Mouse (Mus musculus): ENCODE measurements around the gene Moap1. TPM values are rescaled to one million over a fixed set of nuclear protein-coding genes. Genes with fewer than 3 reads are reported as not detected.

The Moap1 gene
- polyA plus RNA-seq, 1 experiment from 2014 or later, result 8.4 TPM

- 0 out of 2 replicates have a peak, but pooled peaks cover 2% of the 10 kb centered on the region for H3K36me3 ChIP-seq
- no peak overlapping the region for H3K4me2 ChIP-seq
- H3K9ac ChIP-seq, result no peak overlapping the region
- H3K27ac ChIP-seq, result no peak overlapping the region
- H3K4me1 ChIP-seq (replicated peaks), result peaks cover 25% of the 10 kb centered on the region
- DNase-seq (no peak), ATAC-seq (ENCODE audit: low read depth) (no peak)
- H3K27me3 ChIP-seq, result no peaks in the 10 kb centered on the region
- WGBS (ENCODE audit: insufficient replicate concordance), result 60% methylated on average over 3 of the region's 3 CpGs
- H3K9me3 ChIP-seq (replicated peaks), result no peaks in the 10 kb centered on the region
- H3K4me3 ChIP-seq (replicated peaks), result no peak overlapping the region
These were observed 3.2 kb downstream of the Moap1 start for GRCm38 (mm10) chr12:102740285-102740684.

DNA sequence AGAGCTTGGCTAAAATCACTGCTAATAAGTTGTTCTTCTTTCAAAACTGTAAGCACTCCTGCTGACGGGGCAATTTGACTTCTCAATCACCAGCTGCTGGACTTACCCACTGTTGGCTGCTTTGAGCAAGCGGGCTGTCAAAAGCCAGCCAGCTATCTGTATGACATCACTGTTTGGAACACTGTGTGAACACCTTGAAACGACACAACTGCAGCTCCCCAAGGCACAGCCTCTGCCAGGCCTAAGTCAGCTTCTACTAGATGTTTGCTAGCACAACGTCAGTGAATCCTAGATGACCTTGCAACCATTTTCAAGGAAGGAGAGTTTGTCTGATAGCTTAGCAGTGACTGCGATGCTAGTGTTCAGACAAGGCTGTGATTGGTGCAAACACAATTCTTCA lies 4.4 kb downstream of the Moap1 start:
- Histone ChIP-seq H3K9me3 (replicated peaks) (no peaks in the 10 kb centered on the region), H3K27me3 (no peaks in the 10 kb centered on the region), H3K4me2 (no peak overlapping the region), H3K36me3 (0 out of 2 replicates have a peak, but pooled peaks cover 2% of the 10 kb centered on the region), H3K9ac (no peak overlapping the region), H3K4me3 (replicated peaks) (no peak overlapping the region), H3K4me1 (replicated peaks) (peaks cover 15% of the 10 kb centered on the region), H3K27ac (no peak overlapping the region)
- 78% methylated on average over 5 of the region's 5 CpGs for WGBS (ENCODE audit: insufficient replicate concordance)
- no peak for DNase-seq
- no peak for ATAC-seq (ENCODE audit: low read depth)

DNA sequence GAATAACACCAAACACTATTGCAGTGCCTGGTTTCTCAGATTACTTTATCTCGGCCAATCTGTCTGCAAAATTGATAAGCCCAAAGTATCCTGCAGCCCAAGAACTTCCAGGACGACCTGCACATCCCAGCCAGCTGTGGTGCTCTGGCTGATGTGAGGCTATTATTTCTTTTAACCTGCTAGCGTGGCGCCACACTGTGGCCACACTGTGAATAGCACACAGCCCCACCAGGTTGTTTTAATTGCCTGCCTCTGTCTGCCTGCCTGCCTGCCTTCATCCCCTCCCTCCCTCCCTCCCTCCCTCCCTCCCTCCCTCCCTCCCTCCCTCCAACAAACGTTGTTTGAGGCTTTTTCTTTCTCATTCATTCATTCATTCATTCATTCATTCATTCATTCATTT lies 10.1 kb downstream of the Moap1 start:
- WGBS (ENCODE audit: insufficient replicate concordance), result 2% methylated on average over 5 of the region's 5 CpGs
- H3K4me2 ChIP-seq, result no peak overlapping the region
- H3K4me3 ChIP-seq (replicated peaks), result no peak overlapping the region
- no peaks in the 10 kb centered on the region for H3K9me3 ChIP-seq (replicated peaks)
- no peak for ATAC-seq (ENCODE audit: low read depth)
- no peaks in the 10 kb centered on the region for H3K36me3 ChIP-seq
- H3K27me3 ChIP-seq, result no peaks in the 10 kb centered on the region
- DNase-seq, result peak; percentile 48
- no peak overlapping the region for H3K27ac ChIP-seq
- H3K9ac ChIP-seq, result no peak overlapping the region
- peaks cover 34% of the 10 kb centered on the region for H3K4me1 ChIP-seq (replicated peaks)

DNA sequence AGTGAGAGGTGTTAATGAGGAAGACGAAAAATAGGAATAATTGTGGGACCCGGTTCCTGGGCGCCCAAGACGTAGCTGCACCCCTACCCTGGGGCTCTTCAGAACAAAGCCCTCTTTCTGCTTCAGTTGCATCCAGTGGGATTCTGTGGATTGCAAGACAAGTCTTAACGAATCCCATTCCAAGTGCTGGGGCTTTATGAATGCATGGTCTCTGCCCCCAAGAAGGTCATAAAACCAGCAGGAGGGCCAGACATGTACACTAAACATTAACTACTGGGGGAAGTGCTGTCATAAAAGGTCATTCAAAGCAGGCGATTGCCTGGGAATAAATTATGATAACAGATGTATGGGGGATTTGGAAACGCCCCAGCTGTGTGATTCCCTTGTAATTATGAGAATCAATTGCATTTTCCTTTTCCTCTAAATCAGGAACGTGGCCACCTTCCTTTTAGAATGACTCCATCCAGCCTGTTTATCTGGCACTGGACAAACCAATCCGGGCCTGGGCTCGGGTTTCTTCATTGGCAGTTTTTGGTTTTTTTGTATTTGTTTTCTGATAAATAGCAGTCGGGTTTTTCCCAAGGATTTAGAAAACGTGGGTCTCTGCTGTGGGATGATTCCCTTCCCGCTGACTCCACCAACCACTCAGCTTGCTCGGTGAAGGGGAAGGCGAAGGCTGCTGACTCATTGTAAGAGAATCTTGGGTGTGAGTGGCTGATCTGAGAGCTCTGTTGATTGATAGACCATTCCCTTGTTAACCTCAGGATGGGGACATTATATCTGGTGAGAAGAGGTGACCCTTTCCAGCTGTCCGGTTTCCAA lies 12.5 kb downstream of the Moap1 start:
- 47% methylated on average over 16 of the region's 16 CpGs for WGBS (ENCODE audit: insufficient replicate concordance)

DNA sequence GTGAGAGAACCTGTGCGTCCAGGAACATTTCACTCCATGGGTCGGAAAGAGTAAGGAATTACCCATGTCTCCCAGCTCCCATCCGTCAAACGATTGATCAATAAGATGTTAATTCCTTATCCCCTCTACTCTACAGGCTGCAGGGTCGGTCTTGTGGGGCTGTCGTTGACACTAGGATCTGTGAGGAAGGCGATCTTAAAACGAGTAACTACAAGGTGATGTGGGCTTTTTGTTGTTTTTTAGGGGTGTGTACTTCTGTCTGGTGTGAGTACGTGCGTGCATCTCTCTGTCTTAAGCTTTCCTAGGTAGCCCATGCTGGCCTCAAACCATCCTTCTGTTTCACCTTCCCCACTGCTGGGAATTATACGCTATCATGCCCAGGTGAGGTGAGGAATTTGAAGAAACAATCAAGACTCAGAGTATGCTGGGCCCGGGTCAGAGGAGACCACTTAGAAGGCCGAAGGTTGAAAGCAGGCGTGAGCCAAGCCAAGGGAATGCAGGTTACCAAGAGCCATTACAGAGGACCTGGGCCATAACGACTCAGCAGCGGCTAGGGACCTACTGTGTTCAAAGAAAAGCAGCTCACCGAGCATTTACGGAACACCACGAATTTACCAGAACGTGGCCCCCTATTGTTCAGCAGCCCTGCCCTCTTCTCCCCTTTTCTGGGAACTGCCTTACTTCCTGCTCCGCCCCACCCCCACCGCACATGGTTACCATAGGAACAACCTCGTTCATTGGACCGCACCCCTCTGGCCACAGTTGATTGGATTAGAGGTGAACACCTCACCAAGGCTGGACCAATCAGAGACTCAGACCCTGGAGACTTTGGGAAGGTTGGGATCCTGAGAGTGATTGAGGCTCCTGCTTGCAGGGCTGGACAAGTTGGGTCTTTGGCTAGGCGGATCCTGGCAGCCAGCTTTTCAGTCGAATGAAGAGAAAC lies 13.3 kb downstream of the Moap1 start:
- 40% methylated on average over 26 of the region's 26 CpGs for WGBS (ENCODE audit: insufficient replicate concordance)
- peak overlapping the region; percentile 26 for H3K4me3 ChIP-seq (replicated peaks)

More for the DNA sequence above, 12.5 kb downstream of the Moap1 start:
- H3K4me3 ChIP-seq (replicated peaks), result 0 out of 2 replicates have a peak overlapping the region, but pooled peaks have one; percentile 26
- H3K4me1 ChIP-seq (replicated peaks), result peaks cover 36% of the 10 kb centered on the region
- DNase-seq (no peak), ATAC-seq (ENCODE audit: low read depth) (peak; percentile 5; the same call in 1 of the 2 replicates)
- H3K27ac ChIP-seq, result no peak overlapping the region
- H3K4me2 ChIP-seq, result peak overlapping the region; percentile 60
- no peaks in the 10 kb centered on the region for H3K9me3 ChIP-seq (replicated peaks)
- no peaks in the 10 kb centered on the region for H3K27me3 ChIP-seq
- H3K9ac ChIP-seq, result no peak overlapping the region
- H3K36me3 ChIP-seq, result no peaks in the 10 kb centered on the region

DNA sequence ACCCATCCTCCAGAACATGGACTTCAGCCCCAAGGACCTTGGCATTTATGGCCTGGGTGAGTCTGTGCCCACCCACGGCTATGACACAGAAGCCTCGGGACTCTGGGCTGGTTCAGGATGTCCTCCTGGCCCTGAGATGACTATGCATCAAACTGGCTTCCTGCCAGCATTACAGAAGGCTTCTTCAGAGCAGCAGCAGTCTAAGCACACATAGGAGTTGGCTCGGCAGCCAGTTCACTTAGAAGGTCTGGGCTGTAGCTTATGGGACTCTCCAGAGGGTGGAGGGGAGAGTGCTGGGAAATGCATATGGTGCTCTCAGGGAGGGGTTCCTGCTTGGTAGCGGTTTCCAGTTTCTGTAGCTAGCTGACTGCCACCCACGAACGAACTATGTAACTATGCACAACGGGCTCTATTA lies 17.7 kb downstream of the Moap1 start:
- Histone ChIP-seq H3K4me2 (no peak overlapping the region), H3K4me3 (replicated peaks) (no peak overlapping the region), H3K27me3 (no peaks in the 10 kb centered on the region), H3K9ac (no peak overlapping the region), H3K4me1 (replicated peaks) (peaks cover 26% of the 10 kb centered on the region), H3K9me3 (replicated peaks) (no peaks in the 10 kb centered on the region), H3K36me3 (no peaks in the 10 kb centered on the region), H3K27ac (no peak overlapping the region)
- no peak for ATAC-seq (ENCODE audit: low read depth)
- no peak for DNase-seq
- 57% methylated on average over 7 of the region's 7 CpGs for WGBS (ENCODE audit: insufficient replicate concordance)

More for the DNA sequence above, 13.3 kb downstream of the Moap1 start:
- peak; percentile 90 for ATAC-seq (ENCODE audit: low read depth)
- Histone ChIP-seq H3K27ac (no peak overlapping the region), H3K4me2 (peak overlapping the region; percentile 60), H3K4me1 (replicated peaks) (peaks cover 45% of the 10 kb centered on the region), H3K9ac (no peak overlapping the region), H3K27me3 (no peaks in the 10 kb centered on the region), H3K9me3 (replicated peaks) (no peaks in the 10 kb centered on the region), H3K36me3 (no peaks in the 10 kb centered on the region)
- peak; percentile 63 for DNase-seq

GRCm38 (mm10) chr12:102725146-102725545 lies 18.3 kb downstream of the Moap1 start:
- DNase-seq (no peak), ATAC-seq (ENCODE audit: low read depth) (no peak)
- 78% methylated on average over 6 of the region's 6 CpGs for WGBS (ENCODE audit: insufficient replicate concordance)
- no peak overlapping the region for H3K27ac ChIP-seq
- H3K4me3 ChIP-seq (replicated peaks), result no peak overlapping the region
- H3K4me2 ChIP-seq, result no peak overlapping the region
- H3K4me1 ChIP-seq (replicated peaks), result peaks cover 20% of the 10 kb centered on the region
- no peak overlapping the region for H3K9ac ChIP-seq
- H3K9me3 ChIP-seq (replicated peaks), result no peaks in the 10 kb centered on the region
- no peaks in the 10 kb centered on the region for H3K27me3 ChIP-seq
- H3K36me3 ChIP-seq, result no peaks in the 10 kb centered on the region

DNA sequence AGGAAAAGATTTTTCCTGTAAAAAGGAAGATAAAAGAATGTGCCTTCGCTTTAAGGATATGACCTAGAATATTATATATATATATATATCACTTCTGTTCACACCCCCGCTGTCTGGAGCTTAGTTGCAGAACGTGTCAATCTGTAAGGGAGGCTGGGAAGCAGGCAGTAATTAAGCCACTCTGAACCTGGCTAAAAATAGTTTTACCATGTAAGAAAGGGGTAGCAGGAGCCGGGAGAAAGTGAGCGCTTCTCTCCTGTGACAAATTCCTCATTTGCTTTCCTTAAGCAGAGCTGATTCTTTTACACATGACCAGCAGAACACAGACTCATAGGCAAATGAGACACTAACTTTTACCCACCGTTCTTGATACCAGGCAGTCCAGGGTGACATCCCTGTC lies 19.6 kb downstream of the Moap1 start:
- no peaks in the 10 kb centered on the region for H3K36me3 ChIP-seq
- H3K9me3 ChIP-seq (replicated peaks), result no peaks in the 10 kb centered on the region
- H3K9ac ChIP-seq, result no peak overlapping the region
- H3K27ac ChIP-seq, result no peak overlapping the region
- ATAC-seq (ENCODE audit: low read depth), result no peak
- WGBS (ENCODE audit: insufficient replicate concordance), result 51% methylated on average over 6 of the region's 6 CpGs
- peaks cover 13% of the 10 kb centered on the region for H3K4me1 ChIP-seq (replicated peaks)
- no peak overlapping the region for H3K4me3 ChIP-seq (replicated peaks)
- DNase-seq, result no peak
- H3K27me3 ChIP-seq, result no peaks in the 10 kb centered on the region
- no peak overlapping the region for H3K4me2 ChIP-seq

DNA sequence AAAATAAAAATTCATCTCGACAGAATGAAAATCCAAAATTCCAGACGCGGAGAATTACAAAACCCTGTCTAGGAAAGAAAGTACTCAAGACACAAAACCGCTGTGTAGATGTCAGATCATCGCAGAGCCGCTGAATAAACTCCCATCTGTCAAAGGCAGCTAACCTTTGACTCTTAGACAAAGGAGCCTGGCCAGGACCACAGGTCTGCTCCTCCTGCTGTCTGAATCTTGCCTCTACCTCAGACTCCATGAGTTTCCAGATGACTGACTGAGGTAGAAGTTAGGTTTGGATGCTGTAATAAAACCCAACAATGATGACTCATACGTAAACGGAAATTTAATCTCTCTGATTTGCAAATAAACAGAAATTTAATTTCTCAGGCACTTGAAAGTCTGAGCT lies 20.5 kb downstream of the Moap1 start:
- H3K9me3 ChIP-seq (replicated peaks), result no peaks in the 10 kb centered on the region
- no peaks in the 10 kb centered on the region for H3K36me3 ChIP-seq
- DNase-seq (no peak), ATAC-seq (ENCODE audit: low read depth) (no peak)
- no peak overlapping the region for H3K4me3 ChIP-seq (replicated peaks)
- 75% methylated on average over 8 of the region's 8 CpGs for WGBS (ENCODE audit: insufficient replicate concordance)
- peaks cover 13% of the 10 kb centered on the region for H3K4me1 ChIP-seq (replicated peaks)
- H3K4me2 ChIP-seq, result no peak overlapping the region
- H3K27ac ChIP-seq, result no peak overlapping the region
- no peak overlapping the region for H3K9ac ChIP-seq
- no peaks in the 10 kb centered on the region for H3K27me3 ChIP-seq

DNA sequence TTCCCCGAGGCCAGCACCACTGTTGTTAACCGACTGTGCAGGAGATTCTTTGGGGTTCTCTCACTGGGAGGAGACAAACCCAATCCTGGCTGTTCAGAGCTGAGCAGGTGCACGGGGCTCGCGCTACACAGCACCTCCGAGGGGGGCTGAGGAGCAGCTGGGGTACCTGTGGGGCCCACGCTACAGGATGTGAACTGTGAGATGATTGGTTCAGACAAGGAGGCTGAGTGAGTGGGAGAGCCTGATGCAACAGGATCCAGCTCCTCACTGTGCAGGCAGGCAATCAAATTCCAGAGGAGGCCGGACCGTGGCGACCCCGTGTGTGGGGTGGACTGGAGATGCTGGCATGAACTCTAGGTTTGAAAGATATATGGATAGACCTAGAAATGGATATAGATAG lies 21.0 kb downstream of the Moap1 start:
- no peak for ATAC-seq (ENCODE audit: low read depth)
- H3K27me3 ChIP-seq, result no peaks in the 10 kb centered on the region
- no peak overlapping the region for H3K9ac ChIP-seq
- DNase-seq, result no peak
- H3K4me1 ChIP-seq (replicated peaks), result peaks cover 13% of the 10 kb centered on the region
- H3K27ac ChIP-seq, result no peak overlapping the region
- H3K4me3 ChIP-seq (replicated peaks), result no peak overlapping the region
- H3K36me3 ChIP-seq, result no peaks in the 10 kb centered on the region
- 72% methylated on average over 11 of the region's 11 CpGs for WGBS (ENCODE audit: insufficient replicate concordance)
- H3K4me2 ChIP-seq, result no peak overlapping the region
- no peaks in the 10 kb centered on the region for H3K9me3 ChIP-seq (replicated peaks)

DNA sequence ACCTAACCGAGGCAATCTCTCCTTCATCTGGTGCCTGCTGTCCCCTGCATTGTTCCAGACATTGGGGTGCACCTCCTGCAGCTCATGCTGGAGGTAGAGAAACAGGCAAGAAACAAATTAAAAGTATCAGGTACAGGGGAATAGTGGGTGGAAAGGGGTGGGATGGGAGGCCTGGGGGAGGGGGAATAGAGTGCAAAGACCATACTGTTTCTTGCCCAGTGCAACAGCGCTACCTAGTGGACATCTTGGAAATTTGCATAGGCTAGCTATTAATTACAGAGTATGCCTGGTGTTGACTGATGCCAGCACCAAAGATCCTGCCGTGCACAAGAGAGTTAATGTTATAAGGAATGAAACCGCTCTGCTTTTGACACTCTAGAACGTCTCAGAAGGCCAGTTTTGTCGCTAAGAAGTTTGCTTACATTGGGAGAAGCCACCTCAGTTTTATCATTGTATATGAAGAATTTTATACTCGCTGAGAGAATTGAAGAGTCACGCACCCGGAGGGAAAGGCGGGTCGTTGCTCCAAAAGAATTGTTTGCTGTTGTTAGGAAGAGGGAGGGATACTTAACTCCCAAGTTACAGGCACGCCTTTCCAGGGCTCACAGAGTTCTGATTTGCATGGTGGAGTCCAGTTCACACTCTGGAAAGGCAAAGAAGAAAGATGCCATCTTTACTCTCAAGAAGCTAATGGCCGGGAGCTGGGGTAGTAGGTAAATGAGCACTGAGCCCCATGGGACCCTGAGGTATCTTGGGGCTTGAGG lies 23.7 kb downstream of the Moap1 start:
- no peaks in the 10 kb centered on the region for H3K36me3 ChIP-seq
- no peaks in the 10 kb centered on the region for H3K4me1 ChIP-seq (replicated peaks)
- H3K9me3 ChIP-seq (replicated peaks), result no peaks in the 10 kb centered on the region
- H3K9ac ChIP-seq, result no peak overlapping the region
- DNase-seq (no peak), ATAC-seq (ENCODE audit: low read depth) (no peak)
- WGBS (ENCODE audit: insufficient replicate concordance), result 35% methylated on average over 13 of the region's 13 CpGs
- no peak overlapping the region for H3K4me3 ChIP-seq (replicated peaks)
- H3K27ac ChIP-seq, result no peak overlapping the region
- no peak overlapping the region for H3K4me2 ChIP-seq
- H3K27me3 ChIP-seq, result no peaks in the 10 kb centered on the region

Measured in liver, embryonic 13.5 days (tissue).